Mouse (Mus musculus): Measurements from ENCODE around the gene Gm21083. TPM values are rescaled to one million over a fixed set of nuclear protein-coding genes. Genes with fewer than 3 reads are reported as not detected.

Gm21083 gene
- 0.43 TPM for polyA plus RNA-seq (2014; fragmentation: Illumina TruSeq; extraction: RNeasy Lipid Tissue Mini Kit (QIAGEN cat#74804))

DNA sequence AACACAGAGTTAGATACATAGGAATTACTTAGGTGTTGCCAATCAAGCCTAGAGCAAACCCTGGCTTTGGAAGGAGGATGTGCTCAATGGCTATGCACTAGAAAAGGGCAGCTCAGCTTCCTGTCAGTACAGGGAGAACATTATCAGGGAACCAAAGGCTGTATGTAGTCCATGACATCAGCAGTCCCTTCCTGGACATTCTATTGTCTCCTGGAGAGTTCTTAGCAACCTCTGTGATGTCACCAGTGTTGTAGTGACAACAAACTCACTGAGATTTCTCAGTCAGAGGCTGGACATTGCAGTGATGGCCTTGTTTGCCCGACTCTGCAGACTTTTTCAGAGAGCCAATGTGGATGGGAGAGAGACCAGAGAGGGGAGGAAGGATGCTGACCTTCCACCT, at the start of gene Gm21083:
Gene Gm21083 (plus strand): TSS at position 301 of the 400 bp plus-strand sequence.

GRCm38 (mm10) chr5:15529122-15529521, 48.0 kb upstream of the Gm21083 start, which contains the start of gene Gm21190:
Gm21190 (minus strand) TSS chr5:15529222.

DNA sequence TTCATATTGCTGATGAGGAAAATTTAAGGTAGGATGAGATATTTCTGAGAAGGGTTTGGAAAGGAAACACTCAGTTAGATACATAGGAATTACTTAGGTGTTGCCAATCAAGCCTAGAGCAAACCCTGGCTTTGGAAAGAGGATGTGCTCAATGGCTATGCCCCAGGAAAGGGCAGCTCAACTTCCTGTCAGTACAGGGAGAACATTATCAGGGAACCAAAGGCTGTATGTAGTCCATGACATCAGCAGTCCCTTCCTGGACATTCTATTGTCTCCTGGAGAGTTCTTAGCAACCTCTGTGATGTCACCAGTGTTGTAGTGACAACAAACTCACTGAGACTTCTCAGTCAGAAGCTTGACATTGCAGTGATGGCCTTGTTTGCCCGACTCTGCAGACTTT, 41.6 kb downstream of the Gm21083 start, which contains the start of gene Speer4d:
Gene Speer4d (plus strand): TSS at position 301 of the 400 bp plus-strand sequence.

Other genes starting within 250 kb of the Gm21083 start
- 7.7 TPM for gene Gm21149, start 100.8 kb upstream of the Gm21083 start, polyA plus RNA-seq (2014; fragmentation: Illumina TruSeq; extraction: RNeasy Lipid Tissue Mini Kit (QIAGEN cat#74804))
- 2.0 TPM for gene Gm21190, start 48.1 kb upstream of the Gm21083 start, polyA plus RNA-seq (2014; fragmentation: Illumina TruSeq; extraction: RNeasy Lipid Tissue Mini Kit (QIAGEN cat#74804))
- gene Speer4d, start 41.7 kb downstream of the Gm21083 start, polyA plus RNA-seq (2014; fragmentation: Illumina TruSeq; extraction: RNeasy Lipid Tissue Mini Kit (QIAGEN cat#74804)): 1.1 TPM
- gene 4930572O03Rik, start 79.7 kb downstream of the Gm21083 start, polyA plus RNA-seq (2014; fragmentation: Illumina TruSeq; extraction: RNeasy Lipid Tissue Mini Kit (QIAGEN cat#74804)): not detected
- gene Speer4c, start 136.9 kb downstream of the Gm21083 start, polyA plus RNA-seq (2014; fragmentation: Illumina TruSeq; extraction: RNeasy Lipid Tissue Mini Kit (QIAGEN cat#74804)): 2.2 TPM